Mouse (Mus musculus) urinary bladder, postnatal 4 days (tissue): Measurements from ENCODE around the gene Thsd7b.

Source experiments
- DNase-seq, 2 experiments: peaks; one replicate each; pipeline ENCODE4 v3.0.0; 2021 to 2022; ENCODE audit warnings: low spot score in 2 of 2

Gene Thsd7b

GRCm38 (mm10) chr1:129519751-129520150, 246.6 kb downstream of the Thsd7b start:
- DNase-seq = no peak

GRCm38 (mm10) chr1:129526967-129527366, 253.9 kb downstream of the Thsd7b start:
- DNase-seq = no peak

- DNase-seq = no peak
Observed at GRCm38 (mm10) chr1:129532206-129532605, 259.1 kb downstream of the Thsd7b start.

DNA sequence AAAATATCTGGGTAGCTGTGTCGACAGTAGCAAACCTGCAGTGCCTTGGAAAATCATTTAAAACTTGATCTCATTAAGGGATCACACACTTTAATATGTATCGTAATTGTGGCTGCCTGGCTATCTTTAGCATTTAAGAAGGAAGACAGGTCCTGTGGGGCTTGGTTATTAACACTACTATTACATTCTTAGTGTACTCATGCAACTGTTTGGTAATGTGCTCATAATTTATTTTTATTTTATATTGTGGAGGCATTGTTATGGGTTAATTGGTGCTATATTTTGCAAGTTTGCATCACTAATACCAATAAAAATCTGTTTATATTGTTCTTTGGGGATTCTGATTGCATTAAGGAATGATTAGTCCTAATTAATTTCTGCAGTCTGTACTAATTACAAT, 265.4 kb downstream of the Thsd7b start:
- DNase-seq = no peak

- DNase-seq = no peak
Observed at GRCm38 (mm10) chr1:129538970-129539369, 265.9 kb downstream of the Thsd7b start.

GRCm38 (mm10) chr1:129540751-129541150, 267.6 kb downstream of the Thsd7b start:
- DNase-seq = no peak

GRCm38 (mm10) chr1:129542563-129543146, 269.6 kb downstream of the Thsd7b start:
- no peak for DNase-seq

DNA sequence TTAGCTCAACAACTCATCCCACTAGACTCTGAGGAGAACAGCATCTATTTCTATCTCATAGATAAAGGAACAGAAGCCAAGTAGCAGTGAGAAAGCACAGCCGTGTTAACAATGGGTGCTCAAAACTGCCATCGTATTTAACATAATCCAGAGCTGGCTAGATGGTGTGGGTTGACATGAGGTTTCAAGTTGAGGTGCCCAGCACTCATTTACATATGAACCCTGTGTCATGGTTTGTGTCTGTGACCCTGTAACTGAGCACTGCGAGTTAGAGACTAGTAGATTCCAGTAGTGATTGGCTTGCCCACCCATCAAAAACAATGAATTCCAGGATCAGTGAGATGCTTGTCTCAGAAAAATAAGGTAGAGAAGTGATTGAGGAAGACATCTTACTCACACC, 270.1 kb downstream of the Thsd7b start:
- DNase-seq = no peak

- no peak for DNase-seq
Observed at GRCm38 (mm10) chr1:129558054-129558453, 285.0 kb downstream of the Thsd7b start.

- no peak for DNase-seq
Observed at GRCm38 (mm10) chr1:129559137-129559536, 286.0 kb downstream of the Thsd7b start.

GRCm38 (mm10) chr1:129559812-129560211, 286.7 kb downstream of the Thsd7b start:
- no peak for DNase-seq

- DNase-seq = no peak
Observed at GRCm38 (mm10) chr1:129562707-129563106, 289.6 kb downstream of the Thsd7b start.

GRCm38 (mm10) chr1:129570522-129570921, 297.4 kb downstream of the Thsd7b start:
- no peak for DNase-seq

DNA sequence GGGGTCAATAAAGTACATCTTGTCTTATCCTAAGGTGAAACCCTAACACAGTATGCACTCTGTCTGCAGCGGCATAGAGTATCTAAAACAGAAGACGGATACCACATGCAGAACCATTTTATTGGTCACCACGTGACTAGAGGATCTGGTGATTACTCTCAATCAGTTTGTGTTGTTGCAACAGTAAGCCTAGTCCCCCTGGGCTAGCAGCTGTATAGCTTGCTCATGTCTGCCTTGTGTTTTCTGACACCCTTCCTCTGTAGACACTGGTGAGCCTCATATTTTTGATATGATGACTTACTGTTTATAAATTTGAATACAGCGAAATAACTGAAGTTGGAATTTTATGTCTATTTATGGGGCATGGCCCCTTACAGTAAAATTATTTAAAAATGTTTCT, 306.9 kb downstream of the Thsd7b start:
- no peak for DNase-seq

DNA sequence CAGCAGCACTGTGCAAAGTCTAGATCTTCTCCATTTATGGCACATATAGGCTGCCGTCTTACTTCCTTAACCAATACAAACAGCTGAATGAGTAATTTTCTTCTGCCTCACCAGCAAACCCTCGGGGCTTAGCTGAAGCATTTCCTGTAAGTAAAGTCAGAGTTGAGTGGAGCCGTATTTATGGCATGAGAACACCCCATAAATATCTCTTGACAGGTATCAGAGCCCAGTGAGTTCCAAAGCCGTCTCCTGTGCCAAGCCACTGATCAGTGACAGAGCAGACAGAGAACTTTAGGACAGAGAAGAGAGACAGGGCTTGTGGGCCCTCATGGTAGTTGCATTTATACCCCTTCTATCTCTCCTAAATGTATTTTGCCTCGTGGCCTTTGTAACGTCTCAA, 313.5 kb downstream of the Thsd7b start:
- no peak for DNase-seq

- no peak for DNase-seq
Observed at GRCm38 (mm10) chr1:129589366-129590002, 316.4 kb downstream of the Thsd7b start.

DNA sequence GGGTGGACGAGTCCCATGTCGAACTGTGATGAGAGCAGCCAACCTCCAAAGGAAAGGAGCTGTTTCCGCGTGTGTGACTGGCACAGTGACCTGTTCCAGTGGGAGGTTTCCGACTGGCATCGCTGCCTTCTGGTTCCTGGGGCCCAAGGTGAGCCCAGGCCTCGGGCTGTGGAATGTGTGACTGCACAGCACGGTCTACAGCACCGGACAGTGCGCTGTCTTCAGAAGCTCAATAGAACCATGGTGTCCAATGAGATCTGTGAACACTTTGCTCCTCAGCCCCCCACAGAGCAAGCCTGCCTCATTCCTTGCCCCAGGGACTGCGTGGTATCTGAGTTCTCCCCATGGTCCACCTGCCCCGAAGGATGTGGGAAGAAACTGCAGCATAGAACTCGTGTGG, 322.3 kb downstream of the Thsd7b start:
- no peak for DNase-seq

- no peak for DNase-seq
Observed at GRCm38 (mm10) chr1:129600933-129601332, 327.8 kb downstream of the Thsd7b start.

DNA sequence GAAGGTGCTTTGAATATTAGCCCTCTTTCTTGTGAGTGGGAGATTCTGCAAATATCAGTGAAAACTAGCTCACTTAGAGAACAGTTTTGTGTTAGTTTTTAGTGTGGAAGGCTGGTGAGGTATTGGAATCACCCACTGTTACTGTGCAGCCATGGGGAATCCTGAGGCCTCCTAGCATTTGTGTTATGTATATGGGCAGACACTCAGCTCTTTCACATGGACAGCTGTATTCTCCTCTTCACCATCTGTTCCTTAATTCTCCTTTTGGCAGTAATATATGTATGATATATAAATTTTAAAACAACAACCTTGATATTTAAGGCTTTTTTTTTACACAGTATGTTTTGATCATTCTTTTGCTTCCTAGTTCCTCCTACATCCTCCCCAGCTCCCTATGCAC, 329.2 kb downstream of the Thsd7b start:
- DNase-seq = no peak

- no peak for DNase-seq
Observed at GRCm38 (mm10) chr1:129608395-129608794, 335.3 kb downstream of the Thsd7b start.

GRCm38 (mm10) chr1:129616080-129616479, 343.0 kb downstream of the Thsd7b start:
- no peak for DNase-seq

DNA sequence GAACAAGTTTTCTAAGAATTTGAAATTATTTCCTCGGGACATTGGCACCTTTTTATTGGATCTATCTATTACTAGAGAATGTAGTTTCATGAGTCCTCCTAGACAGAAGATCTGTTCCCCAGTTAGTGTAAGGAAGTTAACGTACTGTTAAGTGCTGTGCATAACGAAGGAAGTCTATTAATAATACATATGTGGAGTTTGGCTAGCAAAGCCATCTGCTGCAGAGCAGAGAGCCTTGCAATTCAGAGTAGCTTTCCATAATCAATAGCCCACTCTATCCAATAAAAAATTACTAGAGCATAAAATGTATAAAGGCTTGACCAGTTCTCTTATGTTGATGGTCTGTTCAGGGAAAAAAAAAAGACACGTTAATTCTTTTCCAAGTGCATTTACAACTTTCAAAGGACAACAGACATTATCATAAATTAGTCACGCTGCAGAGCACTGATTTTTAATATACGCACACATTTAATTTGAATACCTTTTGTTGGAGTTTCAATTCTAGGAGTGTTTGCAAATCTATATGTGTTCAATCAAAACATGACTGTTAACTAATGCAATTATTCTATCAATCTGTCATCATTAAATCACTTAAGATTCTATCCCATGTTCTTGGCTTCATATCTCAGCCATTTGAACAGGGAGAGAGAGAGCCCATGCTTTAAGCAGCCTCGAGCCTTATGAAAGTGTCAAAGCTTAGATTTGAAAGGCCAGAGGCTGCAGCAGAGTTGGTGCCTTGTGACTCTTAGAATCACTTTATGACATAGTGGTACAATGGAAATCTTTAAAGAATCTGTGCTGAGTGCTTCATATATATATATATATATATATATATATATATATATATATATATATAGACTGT, 346.6 kb downstream of the Thsd7b start:
- DNase-seq = no peak

DNA sequence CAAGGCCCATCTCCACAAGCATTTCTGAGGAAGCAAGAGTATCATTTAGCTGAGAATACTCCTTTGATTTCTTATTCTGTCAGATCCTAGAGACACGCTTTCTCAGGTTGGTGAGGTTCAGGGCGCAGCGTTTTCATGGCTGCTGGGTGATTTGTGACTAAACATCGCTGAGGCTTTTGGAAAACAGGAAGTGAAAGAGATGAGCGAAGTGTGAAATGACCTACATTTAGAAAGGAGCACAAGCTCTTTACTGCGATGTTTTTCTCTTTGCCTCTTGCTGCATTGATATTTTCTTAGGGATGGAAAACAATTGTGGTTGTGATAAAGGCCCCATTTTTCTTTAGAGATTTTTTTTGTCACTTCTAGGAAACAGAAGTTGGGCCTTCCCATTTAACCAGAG, 351.4 kb downstream of the Thsd7b start:
- DNase-seq = no peak
